Mouse (Mus musculus): ENCODE data around the gene Hcn3.

- no peak for TF ChIP-seq CTCF (IDR thresholded peaks at IDR 0.05; ENCODE audit: low read depth)
- TF ChIP-seq EP300 (optimal IDR thresholded peaks at IDR 0.05) = no peak
These were observed 4.7 kb upstream of the Hcn3 start, which contains the start of gene Clk2 for GRCm38 (mm10) chr3:89164506-89165267.
